Mouse (Mus musculus): ENCODE results near the gene Slc37a4. TPM values are rescaled to one million over a fixed set of nuclear protein-coding genes. Genes with fewer than 3 reads are reported as not detected.

Gene Slc37a4
- total RNA-seq (2023) = 10 to 100 TPM; 12.4 to 13.7 TPM

DNA sequence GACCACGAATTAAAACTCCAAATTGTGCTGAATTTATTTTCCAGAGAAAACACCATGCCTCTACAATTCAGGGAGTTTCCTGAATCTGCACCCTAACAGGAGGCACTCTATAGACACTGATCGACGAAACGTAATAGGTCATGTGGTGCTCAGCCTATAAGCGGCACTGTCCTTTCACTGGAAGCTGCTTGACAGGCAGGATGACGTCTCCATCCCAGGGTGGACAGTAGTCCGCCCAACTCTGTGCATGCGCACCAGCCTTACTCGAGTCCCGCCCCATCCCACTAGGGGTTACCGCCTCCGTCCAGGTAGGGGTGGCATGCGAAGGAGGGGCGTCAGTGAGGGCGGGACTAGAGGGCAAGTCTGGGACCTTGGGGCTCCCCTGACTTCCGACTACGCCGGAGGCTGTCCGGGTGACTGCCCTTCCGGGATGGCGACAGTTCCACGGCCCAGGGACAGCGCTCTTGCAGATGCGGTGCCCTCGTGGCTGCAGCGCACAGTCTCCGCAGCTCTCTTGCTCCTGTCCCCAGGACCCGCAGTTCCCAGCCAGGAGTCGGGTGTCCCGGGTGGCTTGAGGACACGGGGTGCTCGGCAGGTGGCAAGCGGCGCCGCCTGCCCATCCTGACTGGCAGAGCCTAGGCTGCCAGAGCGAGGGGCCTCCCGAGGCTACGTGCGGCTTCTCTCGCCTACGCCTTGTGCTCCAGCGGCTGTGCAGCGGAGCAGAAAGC lies at the start of gene Slc37a4:
Gene Slc37a4 (plus strand): TSS at position 169 of the 728 bp plus-strand sequence.

DNA sequence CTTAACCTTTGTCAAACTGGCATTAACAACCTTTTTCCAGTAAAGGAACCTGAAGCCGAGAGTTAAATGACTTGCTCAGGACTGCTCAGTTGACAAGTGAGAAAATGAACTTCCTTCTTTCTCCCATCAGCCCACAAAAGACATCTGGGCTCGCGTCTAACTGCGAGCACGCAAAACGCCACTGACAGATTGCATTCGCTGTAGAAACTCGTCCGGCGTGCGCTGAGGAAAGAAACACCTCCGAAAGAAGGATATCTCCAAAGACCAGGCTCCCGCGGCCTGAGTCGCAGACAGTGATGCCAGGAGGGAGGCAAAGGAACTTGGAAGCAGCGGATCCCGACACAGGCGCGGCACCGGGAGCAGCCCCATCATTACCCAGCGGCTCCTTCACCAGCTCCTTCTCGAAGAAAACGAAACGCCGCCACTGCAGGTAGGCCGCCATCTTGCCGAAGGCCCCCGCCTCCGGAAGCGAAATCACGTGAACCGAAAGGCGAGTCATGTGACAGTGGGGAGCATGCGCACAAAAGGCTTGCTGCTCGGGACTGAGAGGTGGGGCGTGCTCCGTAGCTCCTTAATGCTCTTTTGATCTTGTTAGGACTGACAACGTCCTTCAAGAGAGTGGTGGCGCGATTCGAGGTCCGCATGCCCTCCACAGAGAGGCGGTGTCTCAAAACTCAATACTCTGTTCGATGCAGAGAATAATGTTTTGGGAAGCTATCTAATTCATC lies 35.3 kb upstream of the Slc37a4 start, which contains the start of gene Vps11:
Gene Vps11 (minus strand): TSS at position 481 of the 728 bp plus-strand sequence.

DNA sequence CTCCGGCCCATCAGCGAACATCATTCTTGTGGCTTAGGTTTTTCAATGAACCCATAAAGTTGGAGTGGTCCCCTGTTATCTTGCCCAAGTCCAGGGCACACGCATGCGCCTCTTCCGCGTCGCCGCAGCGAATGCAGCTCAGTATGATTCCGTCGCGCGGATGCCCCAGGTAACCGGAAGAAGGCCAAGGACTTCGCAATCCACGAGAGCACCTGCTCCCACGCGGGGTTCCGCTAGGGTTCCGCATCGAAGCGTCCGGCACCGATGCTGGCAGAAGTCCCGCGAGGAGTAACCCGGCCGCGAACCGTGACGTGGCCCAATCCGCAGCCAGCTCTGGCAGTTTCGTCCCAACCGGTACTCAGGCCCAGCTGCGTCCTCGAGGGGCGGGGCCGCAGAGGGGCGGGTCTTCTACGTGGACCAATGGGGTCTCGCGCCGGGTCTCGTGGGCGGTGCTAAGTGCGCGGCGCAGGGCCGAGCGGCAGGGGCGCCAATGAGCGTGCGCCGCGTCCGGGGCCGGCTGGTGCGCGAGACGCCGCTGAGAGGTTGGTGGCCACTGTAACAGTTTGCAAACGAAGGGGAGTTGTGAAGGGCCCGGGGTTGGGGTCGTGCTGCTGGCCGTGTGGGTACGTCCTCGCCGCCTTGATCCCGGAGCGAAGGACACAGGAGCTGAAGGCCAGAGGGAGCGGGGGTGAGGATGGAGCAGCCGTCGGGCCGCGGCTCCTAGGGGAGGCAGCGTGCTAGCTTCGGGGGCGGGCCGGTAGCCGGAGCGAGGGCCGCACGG lies 17.4 kb upstream of the Slc37a4 start, which contains the start of gene Hyou1:
Gene Hyou1 (plus strand): TSS at position 437 of the 781 bp plus-strand sequence.

DNA sequence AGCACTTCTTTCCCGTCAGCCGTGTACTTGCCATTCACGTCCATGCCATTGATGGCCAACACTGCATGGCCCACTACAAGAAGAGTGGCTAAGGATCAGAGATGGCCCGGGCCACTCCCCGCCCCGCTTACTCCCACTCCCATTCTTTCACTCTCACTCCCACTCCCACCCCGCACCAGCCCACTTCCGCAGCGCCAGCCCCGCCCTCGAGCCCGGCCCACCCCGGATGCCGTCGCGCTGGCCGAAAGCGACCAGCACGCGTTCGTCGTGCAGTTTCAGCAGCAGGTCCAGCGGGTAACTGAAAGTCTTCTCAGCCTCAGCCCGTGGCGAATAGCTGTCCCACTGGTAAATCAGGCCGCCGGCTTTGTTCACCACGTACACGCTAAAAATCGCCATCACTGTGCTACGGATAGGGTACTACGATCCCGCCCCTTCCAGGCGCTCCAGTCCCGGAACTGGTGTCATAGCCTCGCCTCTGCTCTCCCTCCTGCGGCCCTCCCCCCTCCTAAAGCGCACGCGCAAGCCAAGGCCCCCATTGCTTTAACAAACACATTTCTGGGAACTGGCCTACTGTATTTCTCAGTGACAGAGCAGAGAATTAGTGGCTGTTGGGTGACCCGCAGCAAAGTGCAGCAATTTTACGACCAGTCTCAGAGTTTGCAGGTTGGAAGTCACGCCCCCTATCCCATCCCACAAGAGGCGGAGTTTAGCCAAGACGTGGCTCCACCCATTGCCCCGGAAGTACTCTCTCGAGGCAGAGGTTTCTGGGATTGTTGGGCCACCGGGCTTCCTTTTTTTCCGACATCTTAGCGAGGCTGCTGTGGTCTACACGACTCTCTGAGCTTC lies 10.5 kb downstream of the Slc37a4 start, which contains the start of the genes Rps25 and Trappc4:
Gene Rps25 (plus strand): TSS at position 234 of the 846 bp plus-strand sequence.
Gene Trappc4 (minus strand): TSS at position 695 of the 846 bp plus-strand sequence.

DNA sequence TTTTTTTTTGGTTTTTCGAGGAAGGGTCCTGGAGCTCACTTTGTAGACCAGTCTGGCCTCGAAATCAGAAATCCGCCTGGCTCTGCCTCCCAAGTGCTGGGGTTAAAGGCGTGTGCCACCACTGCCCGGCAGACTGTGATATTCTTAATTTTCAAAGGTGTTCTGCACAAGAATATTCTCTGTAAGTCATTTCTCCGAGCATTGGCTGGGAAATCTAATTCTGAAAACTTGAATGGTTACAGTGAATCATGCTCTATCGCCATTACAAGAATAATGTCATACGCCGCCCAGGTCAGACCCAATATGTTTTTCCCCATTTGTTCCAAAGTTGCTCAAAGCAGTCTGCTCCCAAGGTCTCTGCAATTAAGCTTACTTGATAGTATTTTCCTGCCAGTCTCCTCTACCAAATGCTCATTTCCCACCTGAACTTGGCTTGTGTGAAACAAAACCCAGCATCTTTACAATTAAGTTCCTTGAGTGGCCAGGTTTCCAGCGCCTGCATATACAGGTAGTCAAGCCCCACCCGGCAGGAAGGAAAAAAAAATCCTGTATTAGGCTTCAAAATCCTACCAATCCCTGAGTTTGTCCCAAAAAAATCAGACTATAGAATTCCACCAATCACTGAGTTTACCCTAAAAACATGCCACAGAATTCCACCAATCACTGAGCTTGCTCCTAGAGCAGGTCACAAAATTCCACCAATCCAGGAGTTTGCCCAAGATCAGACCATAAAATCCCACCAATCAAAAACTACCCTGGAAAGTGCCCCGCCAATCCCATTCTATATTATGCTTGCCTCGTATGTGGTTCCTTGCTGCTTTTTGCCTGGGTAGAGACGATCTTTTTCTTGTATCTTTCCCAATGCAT lies 22.1 kb downstream of the Slc37a4 start, which contains the start of gene Ccdc84:
Gene Ccdc84 (minus strand): TSS at position 51 of the 867 bp plus-strand sequence.

DNA sequence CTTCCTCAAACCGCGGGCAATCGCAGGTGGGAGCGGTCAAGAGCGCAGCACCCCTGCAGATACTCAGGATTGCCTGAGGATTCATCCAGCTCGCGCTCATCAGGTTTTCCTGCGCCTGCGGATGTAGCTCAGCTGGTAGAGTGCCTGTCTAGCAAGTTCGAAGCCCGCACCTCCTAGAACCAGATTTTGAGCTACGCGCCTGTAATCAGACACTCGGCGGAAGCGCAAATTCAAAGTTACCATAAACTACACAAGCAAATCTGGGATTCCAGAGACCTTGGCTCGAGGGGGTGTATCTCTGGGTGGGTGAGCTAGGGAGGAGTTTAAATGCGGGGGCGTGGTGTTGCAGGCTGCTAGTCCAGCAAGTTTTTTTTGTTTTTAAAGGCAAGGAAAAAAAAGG lies 44.3 kb downstream of the Slc37a4 start, which contains the start of gene Foxr1:
Gene Foxr1 (minus strand): TSS at position 176 of the 400 bp plus-strand sequence.

Other genes with a start within 250 kb of the Slc37a4 start
- gene Cbl, start 162.8 kb upstream of the Slc37a4 start, total RNA-seq (2023) = 100 to 1,000 TPM; 215 to 217 TPM
- not detected for gene Ccdc153, start 156.2 kb upstream of the Slc37a4 start, total RNA-seq (2023)
- gene Pdzd3, start 145.4 kb upstream of the Slc37a4 start, total RNA-seq (2023) = 1 to 10 TPM; 1.6 TPM
- gene Nlrx1, start 128.3 kb upstream of the Slc37a4 start, total RNA-seq (2023) = 10 to 100 TPM; 61.4 to 69.3 TPM
- 1 to 10 TPM; 3.7 to 9.7 TPM for gene Abcg4, start 108.2 kb upstream of the Slc37a4 start, total RNA-seq (2023)
- 10 to 100 TPM; 35.6 to 40.8 TPM for gene Hinfp, start 91.2 kb upstream of the Slc37a4 start, total RNA-seq (2023)
- gene C2cd2l, start 76.6 kb upstream of the Slc37a4 start, total RNA-seq (2023) = 10 to 100 TPM; 21.6 to 23.7 TPM
- 10 to 100 TPM; 13.9 to 15.2 TPM for gene Dpagt1, start 70.8 kb upstream of the Slc37a4 start, total RNA-seq (2023)
- gene H2afx, start 62.2 kb upstream of the Slc37a4 start, total RNA-seq (2023) = 100 to 1,000 TPM; 273 to 278 TPM
- 10 to 100 TPM; 43.9 to 66.5 TPM for gene Hmbs, start 52.6 kb upstream of the Slc37a4 start, total RNA-seq (2023)
- gene Vps11, start 35.2 kb upstream of the Slc37a4 start, total RNA-seq (2023) = 10 to 100 TPM; 37.1 to 37.2 TPM
- 10 to 100 TPM; 50.6 to 54.5 TPM for gene Hyou1, start 17.4 kb upstream of the Slc37a4 start, total RNA-seq (2023)
- 1,000 to 10,000 TPM in 1 of 2 experiments, 100 to 1,000 TPM in 1; 988 to 1,162 TPM for gene Rps25, start 10.3 kb downstream of the Slc37a4 start, total RNA-seq (2023)
- 10 to 100 TPM; 50.5 to 53.9 TPM for gene Trappc4, start 10.7 kb downstream of the Slc37a4 start, total RNA-seq (2023)
- gene Ccdc84, start 21.7 kb downstream of the Slc37a4 start, total RNA-seq (2023) = 10 to 100 TPM; 23.0 to 26.9 TPM
- gene Foxr1, start 44.3 kb downstream of the Slc37a4 start, total RNA-seq (2023) = not detected
- not detected for gene Upk2, start 58.1 kb downstream of the Slc37a4 start, total RNA-seq (2023)
- 10 to 100 TPM in 1 of 2 experiments, 1 to 10 TPM in 1; 6.9 to 10.2 TPM for gene Bcl9l, start 86.0 kb downstream of the Slc37a4 start, total RNA-seq (2023)
- gene Cxcr5, start 165.0 kb downstream of the Slc37a4 start, total RNA-seq (2023) = under 1 TPM; 0.24 to 0.42 TPM
- 100 to 1,000 TPM; 114 to 116 TPM for gene Ddx6, start 208.0 kb downstream of the Slc37a4 start, total RNA-seq (2023)